Mouse (Mus musculus): ENCODE results near the gene Sp110. TPM values are rescaled to one million over a fixed set of nuclear protein-coding genes. Genes with fewer than 3 reads are reported as not detected.

Gene Sp110
- total RNA-seq (2023): 130 TPM

DNA sequence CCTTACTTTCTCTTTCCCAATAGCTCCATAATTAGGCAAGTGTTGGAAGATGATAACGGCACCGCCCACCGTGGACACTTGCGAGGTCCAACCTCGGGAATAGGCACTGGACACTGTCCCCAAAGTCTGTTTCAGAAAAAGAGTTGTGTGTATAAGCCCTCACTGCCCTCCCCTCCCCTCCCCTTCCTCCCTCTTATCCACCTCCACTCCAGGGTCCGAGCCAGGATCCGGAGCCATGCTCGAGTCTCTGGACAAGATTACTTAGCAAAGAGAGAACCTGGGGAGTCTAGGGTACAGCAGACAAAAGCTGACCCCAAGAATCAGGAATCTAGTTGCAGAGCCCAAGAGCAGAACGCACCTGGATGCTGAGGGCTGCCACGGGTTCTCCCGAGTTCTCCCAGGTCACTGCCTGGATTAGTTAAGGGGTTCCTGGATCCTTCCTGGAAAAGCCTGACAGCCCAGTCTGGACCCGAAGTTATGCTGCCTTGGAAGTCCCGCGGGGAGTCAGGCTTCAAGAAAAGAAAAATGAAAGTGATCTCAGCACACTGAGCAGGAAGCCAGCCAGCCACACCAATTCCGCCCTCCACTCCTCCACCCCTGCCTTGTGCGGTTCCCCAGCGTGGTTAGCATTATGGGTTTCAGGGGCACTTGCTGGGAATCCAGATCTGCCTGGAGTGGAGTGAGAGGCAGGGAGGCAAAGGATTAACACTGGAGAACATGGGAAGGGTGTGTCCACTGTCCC lies at the start of gene Sp110:
Sp110 (minus strand) TSS at position 547 of the 742 bp plus-strand sequence.

DNA sequence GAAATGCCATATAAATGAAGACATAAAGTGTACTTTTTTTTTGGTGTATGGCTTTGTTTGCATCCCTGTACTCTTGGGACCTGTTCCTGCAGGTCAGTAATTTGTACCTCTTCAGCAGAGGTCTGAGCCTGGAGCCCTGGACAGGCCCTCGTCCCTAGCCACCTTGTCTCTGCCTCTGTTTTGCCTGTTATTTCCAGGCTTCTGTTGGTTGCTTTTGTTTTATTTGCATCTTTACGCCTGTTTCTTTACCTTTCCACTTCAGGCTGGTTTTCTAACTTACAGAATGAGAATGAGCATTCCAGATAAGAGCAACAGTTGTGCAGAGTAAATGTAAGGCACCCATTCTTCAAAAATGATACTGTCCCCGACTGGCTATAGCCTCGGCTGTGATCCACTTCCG lies 1.5 kb upstream of the Sp110 start, which contains the start of gene Sp140:
Sp140 (plus strand) TSS at position 301 of the 400 bp plus-strand sequence.

DNA sequence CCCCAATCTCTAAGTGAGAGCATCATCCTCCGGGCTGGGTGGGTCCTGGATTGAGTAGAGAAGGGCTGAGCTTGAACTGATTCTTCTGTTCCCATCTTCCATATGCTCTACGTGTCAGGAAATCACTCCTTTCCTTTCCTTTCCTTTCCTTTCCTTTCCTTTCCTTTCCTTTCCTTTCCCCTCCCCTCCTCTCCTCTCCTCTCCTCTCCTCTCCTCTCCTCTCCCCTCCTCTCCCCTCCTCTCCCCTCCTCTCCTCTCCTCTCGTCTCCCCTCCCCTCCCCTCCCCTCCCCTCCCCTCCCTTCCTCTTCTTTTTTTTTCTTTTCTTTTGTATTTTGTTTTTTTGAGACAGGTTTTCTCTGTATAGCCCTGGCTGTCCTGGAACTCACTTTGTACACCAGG lies 23.2 kb downstream of the Sp110 start, which contains the start of gene G530012D18Rik:
G530012D18Rik (plus strand) TSS at position 301 of the 400 bp plus-strand sequence.

Other genes with a start within 250 kb of the Sp110 start
- gene G530012D18Rik, start 23.1 kb downstream of the Sp110 start, total RNA-seq (2023): not detected
- 40.1 TPM for gene Sp140, start 1.6 kb upstream of the Sp110 start, total RNA-seq (2023)
- gene Sp100, start 51.2 kb upstream of the Sp110 start, total RNA-seq (2023): 623 TPM
- 22.3 TPM for gene A630001G21Rik, start 179.8 kb upstream of the Sp110 start, total RNA-seq (2023)
- gene Cab39, start 194.6 kb upstream of the Sp110 start, total RNA-seq (2023): 111 TPM

Measured in CD4-positive naive resting alpha-beta T cell, adult 57 days (primary cell).